Mouse (Mus musculus): ENCODE results near the gene Arl13b.

The Arl13b gene

DNA sequence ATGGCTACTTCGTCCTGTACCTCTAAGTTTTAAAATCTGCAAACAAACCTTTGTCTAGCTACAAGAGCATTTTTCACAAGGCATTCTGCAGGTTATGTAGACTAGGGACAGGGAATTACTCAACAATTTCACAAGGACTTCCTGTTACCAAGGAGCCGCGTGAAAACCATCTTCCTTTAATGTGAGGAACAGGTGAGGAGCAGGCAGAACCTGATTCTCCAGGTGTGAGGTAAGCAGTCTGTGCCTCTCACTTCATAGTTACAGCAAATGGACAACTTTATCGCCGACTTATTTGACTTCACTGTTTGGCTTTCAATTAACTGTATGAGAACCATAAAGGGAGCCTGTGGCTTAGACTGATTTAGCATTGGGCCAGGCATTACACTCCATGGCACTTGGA lies 32.3 kb downstream of the Arl13b start, which contains the start of gene Stx19:
TSS of gene Stx19 (plus strand) at position 186 of the 400 bp plus-strand sequence.
- no peak for DNase-seq (ENCODE audit: low read depth, low spot score)

DNA sequence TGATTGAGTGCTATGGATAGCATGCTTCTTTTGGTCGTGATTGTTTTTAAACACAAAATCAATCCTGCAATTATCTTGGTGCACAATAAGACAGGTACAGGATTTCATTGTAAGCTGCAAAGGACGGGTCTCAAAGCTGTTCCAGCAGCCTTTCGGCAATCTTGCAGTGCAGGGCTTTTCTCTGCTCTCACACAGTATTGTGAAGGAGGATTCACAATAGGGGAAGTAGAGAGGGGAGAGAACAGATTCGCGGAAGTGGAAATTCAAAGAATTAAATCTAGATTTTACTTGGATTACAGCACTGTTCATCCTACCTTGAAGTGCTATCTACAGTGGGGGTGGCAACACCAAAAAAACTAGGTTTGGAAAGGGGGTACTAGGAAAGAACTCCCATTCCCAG lies 33.0 kb downstream of the Arl13b start:
- no peak for DNase-seq (ENCODE audit: low read depth, low spot score)

DNA sequence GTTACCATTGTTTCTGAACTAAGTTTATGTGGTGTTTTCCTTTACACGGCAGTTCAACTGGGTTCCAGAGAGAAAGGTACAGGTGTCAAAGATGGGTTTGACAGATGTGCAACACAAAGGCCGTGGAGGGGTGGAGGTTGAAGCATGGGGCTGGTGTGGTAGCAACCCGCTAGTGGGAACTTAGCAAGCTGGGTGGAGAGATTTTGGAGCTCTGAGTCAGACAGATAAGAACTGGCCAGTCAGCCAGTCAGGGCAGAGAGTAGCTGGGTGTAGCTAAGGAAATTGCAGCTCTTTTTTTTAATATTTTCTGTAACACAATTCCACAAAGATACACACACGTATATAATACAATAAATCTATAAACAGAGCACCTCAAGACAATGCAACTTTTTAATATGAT lies 36.0 kb downstream of the Arl13b start:
- no peak for DNase-seq (ENCODE audit: low read depth, low spot score)

DNA sequence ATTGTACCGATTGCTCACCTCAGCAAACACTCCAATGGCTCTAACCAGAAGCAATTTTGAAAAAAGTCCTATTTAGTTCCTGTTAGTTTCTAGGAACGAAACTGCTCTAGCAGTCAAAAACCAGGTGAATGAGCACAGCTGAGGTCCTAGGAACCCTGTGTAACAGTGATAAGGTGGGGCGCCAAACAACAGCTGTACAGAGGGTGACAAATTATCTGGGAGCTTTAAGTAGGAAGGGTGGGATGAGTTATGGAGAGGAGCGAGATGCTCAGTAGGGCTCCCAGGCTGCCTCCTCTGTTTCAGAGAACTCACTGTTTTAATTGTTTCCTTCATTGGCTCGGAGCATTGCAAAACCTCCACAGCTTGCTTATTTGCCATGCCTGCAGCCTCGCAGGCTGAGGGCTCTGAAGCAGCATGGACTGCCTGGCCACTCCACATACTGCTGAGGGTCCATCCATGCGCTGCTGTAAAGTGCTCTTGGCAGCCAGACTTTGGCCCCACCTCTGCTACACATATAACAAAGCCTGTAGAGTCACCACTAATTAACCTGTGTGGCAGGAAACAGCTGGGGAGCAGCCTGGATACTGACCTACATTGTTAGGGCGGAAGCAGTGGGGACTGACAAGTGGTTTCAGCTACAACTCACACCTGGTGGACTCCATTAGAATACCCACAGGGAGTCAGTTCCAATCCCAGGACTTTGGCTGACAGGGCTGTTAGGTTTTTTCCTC lies 39.4 kb downstream of the Arl13b start:
- peak; percentile 21 for DNase-seq (ENCODE audit: low read depth, low spot score)

DNA sequence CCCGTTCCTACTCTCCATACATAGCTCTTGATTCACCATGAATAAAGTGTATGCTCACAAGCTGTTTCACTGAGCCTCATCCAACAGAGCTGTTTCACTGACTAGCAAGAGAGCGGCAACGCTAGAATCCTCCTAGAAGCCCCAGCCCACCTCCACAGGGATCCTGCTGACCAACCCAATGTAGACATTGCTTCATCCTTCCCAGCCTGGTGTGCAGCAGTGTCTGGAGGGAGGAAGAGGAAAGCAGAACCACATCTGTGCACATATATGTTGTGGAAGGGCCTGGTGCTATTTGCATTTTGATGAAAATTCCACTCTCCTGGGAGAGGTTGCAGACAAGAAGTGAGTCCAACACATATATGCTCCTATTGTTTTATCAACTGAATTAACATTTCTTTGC lies 42.2 kb downstream of the Arl13b start:
- no peak for DNase-seq (ENCODE audit: low read depth, low spot score)

DNA sequence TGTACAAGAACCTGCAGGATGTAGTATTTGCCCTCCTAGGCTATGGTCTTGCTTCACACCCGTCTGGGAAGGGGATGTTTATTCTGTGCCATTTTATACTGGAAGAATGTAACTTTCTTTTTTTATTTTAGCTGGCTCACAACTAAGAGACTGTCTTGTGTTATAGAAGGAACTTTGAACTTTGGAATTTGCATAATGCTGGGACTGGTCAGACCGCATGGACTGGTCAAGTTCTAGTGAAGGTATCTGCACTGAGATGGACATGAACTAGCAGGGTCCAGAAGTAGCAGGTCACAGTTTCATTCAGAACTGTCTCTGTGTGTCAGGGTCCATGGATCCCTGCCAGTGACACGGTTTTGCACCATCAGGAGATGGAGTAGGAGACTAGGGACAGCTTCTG lies 47.0 kb downstream of the Arl13b start:
- DNase-seq (ENCODE audit: low read depth, low spot score), result no peak

DNA sequence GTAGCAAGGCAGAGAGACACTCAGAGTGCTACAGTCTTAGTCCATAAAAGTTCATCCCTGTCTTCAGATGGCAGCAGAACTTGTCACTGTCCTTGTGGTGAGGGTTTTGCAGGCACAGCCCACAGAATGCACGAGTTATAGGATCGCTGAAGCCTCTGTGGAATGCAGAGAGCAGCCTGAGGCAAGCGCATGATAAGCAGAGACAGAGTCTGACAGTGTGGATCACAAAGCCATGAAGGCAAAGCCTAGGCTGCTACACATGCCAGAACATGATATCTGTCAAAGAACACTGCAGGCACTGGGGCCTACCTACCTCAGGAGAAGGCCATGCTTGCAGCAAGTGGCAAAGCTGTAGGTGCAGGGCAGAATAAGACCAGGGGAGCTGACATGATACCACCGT lies 47.4 kb downstream of the Arl13b start:
- no peak for DNase-seq (ENCODE audit: low read depth, low spot score)

DNA sequence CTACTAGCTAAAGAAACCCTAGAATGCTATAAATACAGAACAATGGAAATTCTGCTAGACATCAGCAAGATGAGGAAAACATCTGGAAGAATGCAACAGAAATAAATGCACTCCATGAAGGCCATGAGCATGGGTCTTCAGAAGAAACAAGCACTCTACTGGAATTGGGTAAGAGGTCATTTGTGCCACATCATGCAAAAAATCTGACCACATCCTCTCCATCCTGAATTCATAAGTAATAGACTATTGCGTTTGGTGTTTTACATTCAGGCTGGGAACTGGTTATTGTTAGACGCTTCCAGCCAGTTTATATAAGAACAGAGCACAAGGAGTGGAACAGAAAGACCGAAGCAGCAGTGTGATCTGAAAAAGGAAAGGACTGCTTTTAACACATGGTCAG lies 48.0 kb downstream of the Arl13b start:
- no peak for DNase-seq (ENCODE audit: low read depth, low spot score)

DNA sequence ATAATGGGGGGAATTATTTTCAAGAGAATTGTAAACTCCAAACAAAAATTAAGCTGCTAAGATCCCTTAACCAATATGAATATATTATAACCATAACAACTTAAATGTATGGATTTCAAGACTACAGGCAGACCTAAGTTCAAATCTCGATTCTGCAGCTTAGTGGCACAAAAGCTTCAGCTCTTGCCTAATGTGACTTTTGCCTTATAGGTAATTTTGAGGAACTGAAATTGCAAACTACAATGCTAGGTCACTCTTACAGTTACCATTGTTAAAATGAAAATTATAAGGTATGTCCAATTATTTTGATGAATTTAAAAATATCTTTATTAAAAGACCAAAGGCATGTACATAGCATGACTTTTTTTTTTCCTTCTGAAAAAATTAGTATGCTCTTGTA lies 50.2 kb downstream of the Arl13b start:
- DNase-seq (ENCODE audit: low read depth, low spot score), result no peak

DNA sequence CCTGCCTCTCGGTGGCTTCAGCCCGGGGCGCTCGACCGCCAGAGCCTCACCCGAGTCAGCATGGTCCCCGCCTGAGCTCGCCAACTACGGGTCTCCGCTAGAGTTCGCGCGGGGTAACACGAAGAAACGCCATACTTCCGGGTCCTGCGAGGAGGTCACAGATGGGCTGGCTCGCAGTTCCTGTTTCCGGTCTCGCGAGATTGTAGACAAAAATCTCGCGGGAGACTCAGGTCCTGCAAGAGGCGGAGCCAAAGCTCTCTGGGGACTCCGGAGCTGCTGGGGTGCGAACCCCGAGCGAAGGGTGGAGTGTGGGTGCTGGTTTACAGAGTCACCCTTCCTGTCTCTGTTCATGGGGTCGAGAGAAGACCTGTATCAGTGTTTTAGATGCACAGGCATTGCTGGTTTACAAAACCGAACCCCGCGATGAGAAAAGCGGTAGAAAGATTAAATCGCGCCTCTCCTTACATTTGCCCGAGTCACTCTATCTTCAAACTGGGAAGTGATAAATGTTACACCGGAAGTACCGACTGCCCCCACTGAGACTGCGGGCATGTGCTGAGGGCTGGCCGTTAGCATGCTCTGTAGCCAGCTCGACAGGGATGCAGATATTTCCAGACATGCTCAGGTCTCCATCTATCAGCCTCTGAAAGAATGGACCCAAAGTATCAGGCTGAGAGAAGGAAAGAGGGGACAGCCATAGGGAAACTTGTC lies 60.1 kb downstream of the Arl13b start, which contains the start of gene Nsun3:
TSS of gene Nsun3 (minus strand) at position 198 of the 711 bp plus-strand sequence.
- DNase-seq (ENCODE audit: low read depth, low spot score), result peak; percentile 97

DNA sequence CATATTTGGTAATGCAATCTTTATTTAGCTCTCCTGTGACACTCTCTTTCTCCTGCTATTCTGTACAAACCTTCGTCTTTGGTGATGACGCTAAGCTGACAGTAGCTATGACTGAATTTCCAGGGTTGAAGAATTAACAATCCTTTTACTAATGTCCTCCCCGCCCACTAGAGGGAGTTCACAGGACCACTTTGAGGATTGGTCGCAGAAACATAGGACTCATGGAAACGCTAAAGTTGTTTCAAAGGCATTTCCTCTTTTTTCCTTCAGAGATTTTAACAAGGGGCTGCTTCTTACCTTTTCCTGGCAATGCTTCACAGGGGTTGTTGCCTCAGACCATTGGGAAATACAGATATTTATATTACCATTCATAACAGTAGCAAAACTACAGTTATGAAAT lies 64.6 kb downstream of the Arl13b start:
- peak; percentile 54 for DNase-seq (ENCODE audit: low read depth, low spot score)

DNA sequence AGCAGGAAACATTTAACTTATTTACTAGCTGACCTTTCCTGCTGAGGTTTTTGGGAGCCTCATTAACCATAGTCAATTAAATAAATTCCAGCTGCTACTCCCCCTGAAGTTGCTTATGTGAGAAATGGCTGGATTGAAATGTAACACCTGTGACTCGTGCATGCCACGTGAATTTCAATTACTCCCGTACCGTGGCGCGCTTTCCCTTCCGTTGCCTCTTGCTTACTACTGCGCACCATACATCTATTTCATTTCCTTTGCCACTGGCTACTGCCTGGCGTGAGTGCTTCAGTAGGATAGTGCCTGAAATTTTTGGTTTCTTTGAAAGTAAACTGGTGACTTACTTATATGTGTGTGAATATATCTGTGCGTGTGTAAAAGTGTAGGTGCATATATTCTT lies 68.6 kb downstream of the Arl13b start:
- DNase-seq (ENCODE audit: low read depth, low spot score), result no peak

DNA sequence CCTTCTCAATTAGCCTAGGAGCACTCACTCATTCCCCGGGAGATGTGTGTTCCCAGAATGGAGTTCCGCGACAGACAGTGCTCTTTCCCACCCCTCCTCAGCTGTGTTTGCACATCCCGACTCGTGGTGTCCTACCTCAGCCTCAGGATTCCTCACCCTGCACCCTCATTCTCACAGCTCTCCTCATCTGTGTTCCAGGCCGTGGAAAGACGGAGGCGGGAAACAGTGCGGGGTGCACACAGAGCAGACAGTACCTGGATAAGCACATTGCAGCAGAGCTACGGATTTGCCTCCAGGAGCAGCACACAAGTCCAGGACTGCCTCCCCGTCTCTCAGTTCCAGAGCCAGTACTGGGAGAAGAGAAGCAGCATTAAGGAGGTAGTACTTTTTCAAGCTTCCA lies 70.8 kb downstream of the Arl13b start:
- DNase-seq (ENCODE audit: low read depth, low spot score), result no peak

DNA sequence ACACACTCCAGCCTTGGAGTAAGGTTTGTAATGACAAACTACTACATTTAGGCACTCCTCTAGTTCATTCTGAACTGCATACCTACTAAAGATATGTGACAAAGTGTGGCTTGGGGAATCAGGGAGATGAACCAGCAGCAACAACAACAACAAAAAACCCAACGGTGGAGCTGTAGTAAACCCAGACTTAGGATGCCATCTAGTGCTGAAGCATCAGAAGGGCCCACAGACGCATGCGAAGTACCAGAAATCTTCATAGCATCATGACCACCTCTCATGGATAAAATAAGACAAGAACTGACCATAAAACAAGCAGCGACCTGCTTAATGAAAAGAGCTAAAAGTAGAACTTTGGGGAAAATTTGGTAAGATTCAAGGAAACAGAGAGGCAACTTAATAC lies 73.4 kb downstream of the Arl13b start:
- no peak for DNase-seq (ENCODE audit: low read depth, low spot score)

DNA sequence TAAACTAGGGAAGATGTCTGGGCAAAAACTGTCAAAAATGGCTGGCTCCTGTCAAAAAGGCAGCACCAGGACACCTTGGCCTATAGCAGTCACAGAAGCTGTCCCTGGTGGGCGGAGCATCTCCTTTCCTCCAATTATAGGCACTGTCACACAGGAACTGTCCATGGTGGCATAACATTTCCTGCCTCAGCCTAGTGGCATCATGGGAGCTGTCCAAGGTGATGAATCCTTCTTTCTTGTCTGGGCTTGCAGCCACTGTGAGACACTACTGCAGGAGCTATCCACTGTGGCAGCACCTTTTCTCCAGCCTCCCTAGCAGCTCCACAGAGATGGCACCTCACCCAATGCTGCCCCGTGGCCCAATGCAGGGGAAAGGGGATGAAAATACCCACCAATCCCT lies 88.5 kb downstream of the Arl13b start:
- peak; percentile 93 for DNase-seq (ENCODE audit: low read depth, low spot score)

DNA sequence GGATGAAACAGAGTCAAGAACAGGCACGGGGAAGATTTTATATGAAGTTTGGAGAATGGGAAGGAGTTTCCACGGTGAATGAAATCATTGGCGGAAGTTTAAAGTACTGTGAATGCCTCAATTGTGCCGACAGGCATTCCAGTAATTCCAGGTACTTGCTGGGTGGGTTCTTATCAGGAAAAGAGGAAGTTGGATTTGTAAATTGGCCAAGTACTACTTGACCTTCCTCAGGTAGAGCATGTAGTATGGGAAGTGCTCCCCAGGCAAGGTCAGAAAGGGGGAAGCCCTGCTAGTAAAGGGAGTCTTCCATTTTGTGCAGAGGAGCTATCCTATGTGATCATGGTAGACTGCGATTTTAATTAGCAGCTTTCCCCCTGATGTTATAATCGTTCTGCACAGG lies 91.5 kb downstream of the Arl13b start:
- peak; percentile 34 for DNase-seq (ENCODE audit: low read depth, low spot score)

DNA sequence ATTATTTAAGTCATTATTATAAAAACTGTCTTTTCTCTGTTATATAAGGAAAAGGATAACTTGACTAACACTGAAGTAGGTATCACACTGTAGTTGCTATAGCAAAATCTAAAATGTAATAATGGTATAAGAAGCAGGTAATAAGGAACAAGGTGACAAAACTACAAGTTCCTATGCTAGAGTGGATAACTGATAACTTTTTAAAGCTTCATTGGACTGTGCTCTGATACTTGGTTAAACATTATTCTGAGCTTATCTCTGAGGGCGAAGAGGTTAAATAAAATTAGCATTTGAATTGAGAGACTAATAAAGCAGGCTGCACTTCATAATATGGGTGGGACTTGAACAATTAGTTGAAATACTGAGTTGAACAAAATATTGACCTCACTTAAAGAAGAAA lies 93.2 kb downstream of the Arl13b start:
- no peak for DNase-seq (ENCODE audit: low read depth, low spot score)

DNA sequence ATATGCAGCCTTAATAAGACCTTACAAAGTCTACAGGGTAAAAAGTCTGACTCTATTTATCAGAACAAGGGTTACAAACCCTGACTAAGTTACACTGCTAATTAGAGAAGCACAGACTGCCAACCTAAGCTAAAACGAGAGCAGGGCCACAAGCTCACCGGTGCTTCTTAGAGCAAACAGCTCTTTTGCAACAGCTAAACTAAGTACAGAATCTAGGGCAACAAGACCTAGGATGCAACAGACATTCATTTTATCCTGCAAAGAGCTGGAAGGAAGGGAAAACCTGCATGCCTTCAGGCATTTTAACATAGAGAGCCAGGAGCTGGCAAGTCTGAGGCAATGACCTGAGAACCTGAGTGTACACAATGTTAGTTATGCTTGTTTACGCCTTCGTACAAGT lies 93.8 kb downstream of the Arl13b start:
- no peak for DNase-seq (ENCODE audit: low read depth, low spot score)

DNA sequence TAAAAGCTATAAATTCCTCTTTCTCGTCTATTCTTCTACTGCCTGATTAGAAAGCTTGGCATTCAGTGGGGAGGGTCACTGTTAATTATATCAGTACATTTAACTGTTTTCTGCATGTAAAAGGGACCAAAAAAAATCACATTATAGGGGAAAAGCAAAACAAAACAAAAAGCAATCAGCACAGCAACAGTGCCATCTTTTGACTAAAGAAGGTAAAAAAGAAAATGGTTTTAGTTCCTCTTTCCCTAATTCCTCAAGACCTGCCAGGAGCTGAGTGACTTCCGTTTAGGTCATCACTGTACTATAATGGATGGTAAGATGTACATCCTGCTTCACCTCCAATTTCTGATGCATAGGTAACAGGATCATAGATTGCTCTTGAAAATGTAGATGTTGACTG lies 101.0 kb downstream of the Arl13b start:
- no peak for DNase-seq (ENCODE audit: low read depth, low spot score)

Measured in ZHBTc4 (cell line).